Mouse (Mus musculus): ENCODE measurements around the gene Scel.

GRCm38 (mm10) chr14:103595870-103596269 is 82.7 kb downstream of the Scel start:
- TF ChIP-seq CTCF (IDR thresholded peaks at IDR 0.05; ENCODE audit: control insufficient read depth, insufficient read depth, insufficient read length) (no peak), USF1 (IDR thresholded peaks at IDR 0.05; ENCODE audit: low read depth) (no peak)
